Mouse (Mus musculus): ENCODE data around the gene Vmn1r189.
"Not testable (repeated sequence)": the region's sequence is repeated elsewhere in the genome, so short reads cannot be mapped to it uniquely, and the experiment has no call there.

Gene Vmn1r189

DNA sequence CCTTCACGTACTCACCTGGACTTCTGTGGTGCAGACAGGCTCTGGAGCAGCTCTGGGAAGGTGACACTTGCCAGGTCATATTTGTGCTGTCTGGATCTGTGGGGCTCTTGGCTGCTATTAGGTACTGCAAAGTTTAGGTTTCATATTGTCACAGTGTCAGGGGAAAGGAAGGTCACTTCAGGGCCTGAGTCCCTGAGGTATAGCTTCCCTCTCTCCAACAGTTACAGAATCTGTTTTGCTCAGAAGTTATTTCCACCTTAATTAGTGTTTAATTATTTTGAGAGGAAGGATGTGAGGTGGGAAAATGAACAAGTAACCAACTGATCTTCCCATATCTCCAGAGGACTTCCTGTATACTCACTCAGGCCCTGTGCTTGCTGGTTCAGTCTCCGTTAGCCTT, at the start of gene Vmn1r189:
Gene Vmn1r189 (minus strand): TSS at position 101 of the 400 bp plus-strand sequence.
- DNase-seq: not testable (repeated sequence)

DNA sequence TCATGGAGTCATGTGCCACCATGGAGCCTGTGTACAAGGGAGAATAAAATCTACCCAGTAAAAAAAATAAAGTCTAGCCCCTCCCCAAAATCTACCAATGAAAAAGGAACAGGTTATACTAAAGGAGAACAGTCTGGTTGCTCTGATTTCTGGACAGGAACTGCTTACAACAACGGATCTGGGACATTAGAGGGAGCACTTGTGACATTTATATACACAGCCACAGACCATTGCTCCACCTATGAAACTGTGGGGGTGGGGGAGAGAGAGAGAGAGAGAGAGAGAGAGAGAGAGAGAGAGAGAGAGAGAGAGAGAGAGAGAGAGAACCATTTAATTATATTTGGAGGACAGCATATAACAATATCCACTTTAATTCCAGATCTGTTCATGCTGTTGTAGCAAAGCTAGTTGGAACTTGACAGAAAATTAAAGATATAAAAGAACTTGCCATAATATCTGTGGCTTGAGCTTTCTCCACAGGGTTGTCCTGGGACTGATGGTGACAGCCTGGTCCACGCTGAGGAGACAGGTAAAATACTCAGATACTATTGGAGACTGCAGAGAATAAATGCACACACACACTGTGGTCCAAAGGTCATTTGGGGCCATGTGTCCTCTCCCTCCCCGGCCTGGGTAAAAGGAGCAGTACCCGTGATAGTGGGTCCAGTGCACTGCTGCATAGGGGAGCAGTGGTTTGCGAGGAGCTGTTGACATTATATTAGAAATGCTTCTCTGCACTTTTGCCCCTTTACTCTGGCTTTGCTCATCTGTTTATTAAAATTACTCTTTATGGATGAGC, 31.1 kb upstream of the Vmn1r189 start:
- not testable (repeated sequence) for DNase-seq

DNA sequence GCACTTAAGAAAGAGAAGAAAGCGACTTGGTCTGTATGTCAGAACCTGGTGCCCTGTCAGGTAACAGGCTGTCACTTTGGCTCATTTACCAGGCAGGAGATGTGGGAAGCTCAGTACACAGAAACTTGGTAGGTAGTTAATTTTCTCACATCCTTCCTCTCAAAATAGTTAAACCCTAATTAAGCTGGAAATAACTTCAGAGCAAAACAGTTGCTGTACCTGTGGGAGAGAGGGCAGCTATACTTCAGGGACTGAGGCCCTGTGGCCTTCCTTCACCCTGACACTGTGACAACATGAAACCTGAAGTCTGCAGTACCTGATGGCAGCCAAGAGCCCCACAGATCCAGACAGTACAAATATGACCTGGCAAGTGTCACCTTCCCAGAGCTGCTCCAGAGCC, 21.5 kb downstream of the Vmn1r189 start, which contains the start of gene Vmn1r188:
Gene Vmn1r188 (plus strand): TSS at position 301 of the 400 bp plus-strand sequence.
- DNase-seq: not testable (repeated sequence)

DNA sequence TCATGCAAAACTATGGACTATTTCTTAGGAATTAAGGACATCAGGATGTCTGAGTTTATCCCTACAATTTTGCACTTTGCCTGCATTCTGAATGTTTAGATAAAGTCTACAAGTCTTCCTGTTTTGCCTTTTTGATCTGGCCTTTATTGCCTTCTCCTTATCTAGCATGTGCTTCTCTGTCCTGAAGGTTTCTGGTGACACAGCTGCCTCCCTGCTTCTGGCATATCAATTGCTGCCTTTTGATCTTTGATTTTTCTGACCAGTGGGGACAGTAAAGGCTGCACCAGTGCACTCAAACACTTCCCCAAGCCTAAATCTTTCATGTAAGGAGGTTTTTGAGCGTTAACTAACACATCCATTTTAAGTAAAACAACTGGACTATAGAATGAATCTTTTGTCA, 42.2 kb downstream of the Vmn1r189 start:
- DNase-seq: no peak

DNA sequence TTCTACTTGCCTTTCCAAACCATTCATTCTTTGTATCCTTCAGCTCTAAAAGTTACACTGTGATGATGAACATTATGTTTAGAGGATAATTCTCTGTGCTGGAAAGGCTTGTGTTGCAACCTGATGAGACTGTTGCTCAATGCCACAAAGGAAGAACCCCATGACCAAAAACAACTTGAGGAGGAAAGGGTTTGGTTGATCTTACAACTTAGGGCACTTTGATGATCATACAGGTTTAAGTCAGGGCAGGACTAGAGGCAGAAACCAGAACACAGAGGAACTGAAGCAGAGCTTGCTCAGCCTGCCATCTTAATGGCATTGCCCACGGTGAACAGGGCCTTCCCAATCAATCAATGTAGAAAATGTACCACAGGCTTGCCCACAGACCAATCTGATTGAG, 44.2 kb downstream of the Vmn1r189 start:
- no peak for DNase-seq

DNA sequence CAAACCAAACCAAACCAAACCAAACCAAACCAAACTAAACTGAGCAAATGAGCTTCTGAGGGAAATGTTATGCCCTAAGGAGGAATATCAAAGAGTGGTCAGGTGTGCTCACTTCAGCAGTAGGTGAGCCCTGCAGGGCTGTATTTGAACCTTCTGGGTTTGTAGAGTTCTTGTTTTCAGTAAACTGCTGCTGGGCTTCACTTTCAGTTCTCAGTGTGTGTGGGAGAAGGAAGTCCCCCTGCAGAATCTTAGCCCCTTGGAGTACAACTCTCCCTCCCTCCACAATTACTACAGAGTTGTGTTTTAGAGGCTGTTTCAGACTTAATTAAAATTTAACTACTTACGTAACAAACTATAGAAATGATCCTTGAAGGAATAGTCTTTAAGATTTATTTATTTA, 51.9 kb downstream of the Vmn1r189 start:
- no peak for DNase-seq

DNA sequence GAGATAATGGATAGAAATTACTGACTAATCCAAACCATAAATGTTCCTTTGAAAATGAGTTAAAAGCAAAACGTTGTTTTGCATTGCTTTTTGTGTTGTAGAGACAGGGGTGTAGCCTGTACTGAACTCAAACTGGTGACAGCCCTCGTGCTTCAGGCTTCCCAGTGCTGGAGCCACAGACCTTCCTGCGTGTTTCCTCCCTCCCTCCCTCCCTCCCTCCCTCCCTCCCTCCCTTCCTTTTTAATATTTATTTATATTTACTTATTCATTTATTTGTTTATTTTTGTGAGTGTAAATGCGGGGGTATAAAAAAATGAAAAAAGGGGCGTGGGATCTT, 54.1 kb downstream of the Vmn1r189 start:
- DNase-seq: no peak

DNA sequence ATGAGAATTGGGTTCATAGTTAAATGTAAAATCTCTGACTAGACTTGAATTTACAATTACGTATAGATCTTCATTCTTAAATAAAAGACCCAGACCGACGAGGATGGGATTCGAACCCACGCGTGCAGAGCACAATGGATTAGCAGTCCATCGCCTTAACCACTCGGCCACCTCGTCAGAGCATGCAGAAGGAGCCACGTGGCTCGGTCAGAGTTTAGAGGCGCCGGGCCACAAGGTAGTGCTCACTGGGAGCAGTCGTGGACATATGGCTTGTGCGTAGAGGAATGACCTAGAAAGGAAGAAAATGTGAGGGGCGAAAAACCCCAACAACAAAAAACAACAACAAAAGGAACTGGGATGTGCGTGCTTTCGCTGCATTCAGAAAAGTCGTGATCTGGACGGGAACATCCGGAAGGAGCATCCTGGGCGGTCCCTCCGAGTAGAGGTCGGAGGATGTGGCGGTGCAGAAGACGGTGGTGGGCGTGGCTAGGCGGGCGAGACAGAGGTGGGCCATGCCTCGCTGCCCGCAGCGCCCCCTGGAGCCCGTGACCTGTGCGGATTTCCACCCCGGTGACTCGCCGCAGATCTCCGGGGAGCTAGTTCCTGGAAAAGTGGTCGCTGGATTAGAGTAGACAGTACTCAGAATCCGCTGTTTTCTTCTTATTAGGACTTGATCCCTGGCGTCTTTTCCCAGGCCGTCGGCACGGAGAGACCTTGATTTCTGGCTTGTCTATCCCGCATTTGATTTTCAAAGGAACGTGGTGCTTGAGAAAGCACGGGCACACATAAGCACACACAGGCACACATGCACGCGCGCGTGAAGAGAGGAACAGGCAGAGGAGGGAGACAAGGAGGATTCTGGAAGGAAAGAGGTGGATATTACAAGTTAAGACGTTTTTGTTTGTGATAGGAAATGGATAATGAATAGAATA, 54.8 kb downstream of the Vmn1r189 start:
- DNase-seq: peak; percentile 88 to 91
